Mouse (Mus musculus) erythroblast, embryonic 14.5 days (primary cell): ENCODE measurements around the gene Ncoa3.

Source experiments
- GATA1 ChIP-seq: IDR thresholded peaks from 2 replicates; pipeline ENCODE4 v1.6.1; 2012; ENCODE audit warnings: low read length, inconsistent platforms, mixed read lengths
- TAL1 ChIP-seq: IDR thresholded peaks from 3 replicates; pipeline ENCODE4 v1.6.1; 2012; ENCODE audit warnings: low read length, inconsistent platforms, mixed read lengths

- no peak for TF ChIP-seq GATA1
- no peak for TF ChIP-seq TAL1
Observed at GRCm38 (mm10) chr2:166068261-166068660, 75.8 kb downstream of the Ncoa3 start.
